Mouse (Mus musculus) limb, embryonic 12.5 days (tissue): Measurements from ENCODE around the gene Rps6kc1. TPM values are rescaled to one million over a fixed set of nuclear protein-coding genes. Genes with fewer than 3 reads are reported as not detected.

ENCODE experiments used
- ATAC-seq: fragments of 200-750 bp; cut with Nextera tagmentation; 2 replicates; pipeline ENCODE4 v1.8.0; 2017; ENCODE audit warnings: low read depth, moderate TSS enrichment; ENCODE audit not compliant: insufficient number of reproducible peaks, insufficient read depth, low FRiP score, low TSS enrichment
- H3K27ac ChIP-seq: fragments of 300-500 bp; sonication (generic); 2 replicates; pipeline ENCODE4 v1.5.1; 2016; ENCODE audit warnings: mild to moderate bottlenecking, moderate library complexity
- H3K27me3 ChIP-seq: fragments of 300-500 bp; sonication (generic); 2 replicates; pipeline ENCODE4 v1.6.1; 2016; ENCODE audit warnings: mild to moderate bottlenecking, moderate library complexity
- H3K36me3 ChIP-seq: fragments of 300-500 bp; sonication (generic); 2 replicates; pipeline ENCODE4 v1.6.1; 2016; ENCODE audit warnings: mild to moderate bottlenecking, moderate library complexity
- H3K4me1 ChIP-seq: fragments of 300-500 bp; sonication (generic); replicated peaks from 2 replicates; pipeline ENCODE4 v1.6.1; 2016
- H3K4me2 ChIP-seq: fragments of 300-500 bp; sonication (generic); 2 replicates; pipeline ENCODE4 v1.6.1; 2016; ENCODE audit warnings: mild to moderate bottlenecking, moderate library complexity
- H3K4me3 ChIP-seq: fragments of 300-500 bp; sonication (generic); replicated peaks from 2 replicates; pipeline ENCODE4 v1.5.1; 2016; ENCODE audit warnings: mild to moderate bottlenecking
- H3K9ac ChIP-seq: fragments of 300-500 bp; sonication (generic); replicated peaks from 2 replicates; pipeline ENCODE4 v1.6.1; 2016; ENCODE audit warnings: mild to moderate bottlenecking, moderate library complexity
- H3K9me3 ChIP-seq: fragments of 300-500 bp; sonication (generic); 2 replicates; pipeline ENCODE4 v1.6.1; 2016; ENCODE audit warnings: mild to moderate bottlenecking, moderate library complexity
- WGBS: fragments of 180-500 bp; shearing (Covaris S2); methylation state at CpG from one replicate; pipeline ENCODE4 v1.1.7; 2016; 5-methylcytosine and 5-hydroxymethylcytosine counted together
- polyA plus RNA-seq: library from polyadenylated mRNA; unstranded; fragments of >200 nt; fragmentation: Nextera tagmentation; extraction: Ambion mirVana; gene quantifications from 2 replicates; pipeline ENCODE4 v1.2.1, GENCODE M21; 2016

Gene Rps6kc1
- polyA plus RNA-seq, 1 experiment from 2014 or later, result 17.8 TPM

DNA sequence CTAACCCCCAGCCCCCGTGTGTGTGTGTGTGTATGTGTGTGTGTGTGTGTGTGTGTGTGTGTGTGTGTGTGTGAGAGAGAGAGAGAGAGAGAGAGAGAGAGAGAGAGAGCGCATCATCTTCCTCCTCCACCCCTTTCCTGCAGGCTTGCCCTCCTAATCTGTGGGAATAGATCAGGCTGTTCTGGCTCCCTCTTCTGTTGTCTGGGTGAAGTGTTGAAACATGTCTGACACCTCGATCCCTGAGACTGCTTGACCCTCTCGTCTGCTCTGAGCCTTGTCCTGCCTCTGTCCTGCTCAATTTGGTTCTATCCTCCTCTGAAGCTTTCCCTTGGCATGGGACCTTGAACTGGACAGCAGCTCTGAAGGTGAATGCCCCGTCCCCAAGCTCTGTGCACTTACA, 149.8 kb downstream of the Rps6kc1 start:
- no peak overlapping the region for H3K4me2 ChIP-seq
- no peak for ATAC-seq
- 36% methylated on average over 4 of the region's 5 CpGs for WGBS
- H3K9me3 ChIP-seq, result no peaks in the 10 kb centered on the region; the same call in 1 of the 2 replicates
- H3K4me3 ChIP-seq, result no peak overlapping the region
- H3K4me1 ChIP-seq, result no peaks in the 10 kb centered on the region
- no peak overlapping the region for H3K27ac ChIP-seq
- no peak overlapping the region for H3K9ac ChIP-seq
- no peaks in the 10 kb centered on the region for H3K27me3 ChIP-seq
- no peaks in the 10 kb centered on the region for H3K36me3 ChIP-seq

DNA sequence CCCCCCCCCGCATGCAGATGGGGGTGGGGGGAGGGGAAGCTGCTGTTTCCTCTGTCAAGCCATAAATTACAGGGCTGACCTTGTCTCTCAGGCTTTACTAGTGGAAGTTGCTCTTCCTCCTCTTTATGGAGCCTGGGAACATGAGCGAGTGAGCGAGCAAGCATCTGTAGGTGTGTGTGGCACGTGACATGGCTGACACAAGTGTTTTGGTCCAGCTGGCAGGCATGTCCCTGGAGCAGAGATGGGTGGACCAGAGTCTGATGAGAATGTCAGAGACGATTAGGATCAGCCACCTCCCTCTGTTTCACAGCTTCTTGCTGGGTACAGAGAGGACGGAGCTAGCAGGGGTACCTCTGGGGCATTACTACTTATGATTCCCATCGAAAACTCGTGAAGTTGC, 153.7 kb downstream of the Rps6kc1 start:
- no peaks in the 10 kb centered on the region for H3K4me1 ChIP-seq
- H3K4me2 ChIP-seq, result no peak overlapping the region
- H3K4me3 ChIP-seq, result no peak overlapping the region
- no peaks in the 10 kb centered on the region for H3K36me3 ChIP-seq
- no peaks in the 10 kb centered on the region for H3K9me3 ChIP-seq
- no peaks in the 10 kb centered on the region for H3K27me3 ChIP-seq
- 66% methylated on average over 8 of the region's 8 CpGs for WGBS
- no peak overlapping the region for H3K27ac ChIP-seq
- no peak for ATAC-seq
- H3K9ac ChIP-seq, result no peak overlapping the region

DNA sequence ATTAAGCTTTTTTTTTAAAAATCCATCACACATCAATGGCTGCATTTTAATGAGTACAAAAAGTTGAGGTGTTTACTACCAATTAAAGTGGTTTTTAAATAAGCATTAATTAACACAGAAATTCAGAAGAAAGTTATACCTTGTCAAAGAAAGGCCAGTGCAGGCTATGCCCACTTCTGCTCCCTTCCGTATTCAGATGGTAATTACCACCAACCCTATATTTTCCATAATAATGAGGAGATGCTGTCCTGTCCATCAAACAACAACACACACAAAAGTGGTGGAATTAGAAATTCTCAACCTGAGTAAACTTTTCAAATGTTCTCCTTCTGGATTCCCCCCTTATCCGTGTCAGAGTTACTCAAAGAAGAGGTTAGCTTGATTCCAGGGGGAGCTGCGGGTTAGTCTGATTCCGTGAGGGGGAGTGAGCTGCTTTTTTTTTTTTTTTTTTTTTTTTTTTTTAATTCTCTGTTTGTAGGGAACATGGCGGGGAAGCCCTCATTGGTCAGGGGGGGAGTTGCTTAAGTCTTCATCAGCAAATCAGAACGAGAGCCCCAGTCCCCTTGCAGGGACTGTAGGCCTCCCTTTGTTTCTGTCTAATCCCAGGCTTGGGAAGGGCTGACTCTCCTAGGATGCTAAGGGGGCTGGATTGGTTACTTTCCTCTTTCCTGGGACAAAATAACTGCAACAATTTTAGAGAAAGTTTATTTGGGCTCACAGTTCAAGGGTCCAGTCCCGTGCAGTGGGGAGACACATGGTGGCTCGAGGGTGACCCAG, 159.6 kb downstream of the Rps6kc1 start:
- no peaks in the 10 kb centered on the region for H3K4me1 ChIP-seq
- H3K4me2 ChIP-seq, result no peak overlapping the region
- no peaks in the 10 kb centered on the region for H3K9me3 ChIP-seq
- H3K9ac ChIP-seq, result no peak overlapping the region
- H3K36me3 ChIP-seq, result no peaks in the 10 kb centered on the region
- H3K27ac ChIP-seq, result no peak overlapping the region
- 66% methylated on average over 8 of the region's 8 CpGs for WGBS
- no peaks in the 10 kb centered on the region for H3K27me3 ChIP-seq
- no peak overlapping the region for H3K4me3 ChIP-seq
- no peak for ATAC-seq

DNA sequence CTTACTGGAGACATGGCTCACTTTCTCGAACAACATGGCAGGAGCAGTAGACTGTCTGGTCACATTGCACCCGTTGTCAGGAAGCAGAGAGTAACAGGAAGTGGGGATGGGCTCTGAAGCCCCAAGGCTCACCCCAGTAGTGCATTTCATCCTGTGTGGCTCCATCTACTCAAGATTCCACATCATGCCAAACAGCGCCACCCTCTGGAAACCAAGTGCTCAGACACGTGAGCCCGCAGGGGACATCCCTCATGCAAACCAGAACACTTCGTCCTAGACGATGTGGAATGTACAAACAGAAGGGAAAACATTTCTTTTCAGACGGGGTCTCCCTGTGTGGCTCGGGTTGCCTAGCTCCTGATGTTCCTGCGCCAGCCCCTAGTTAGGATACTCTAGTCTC, 162.6 kb downstream of the Rps6kc1 start:
- 87% methylated on average over 10 of the region's 10 CpGs for WGBS
- no peaks in the 10 kb centered on the region for H3K4me1 ChIP-seq
- no peaks in the 10 kb centered on the region for H3K9me3 ChIP-seq
- no peak overlapping the region for H3K4me2 ChIP-seq
- H3K9ac ChIP-seq, result no peak overlapping the region
- H3K27ac ChIP-seq, result no peak overlapping the region
- no peaks in the 10 kb centered on the region for H3K36me3 ChIP-seq
- no peak for ATAC-seq
- H3K27me3 ChIP-seq, result no peaks in the 10 kb centered on the region
- no peak overlapping the region for H3K4me3 ChIP-seq

DNA sequence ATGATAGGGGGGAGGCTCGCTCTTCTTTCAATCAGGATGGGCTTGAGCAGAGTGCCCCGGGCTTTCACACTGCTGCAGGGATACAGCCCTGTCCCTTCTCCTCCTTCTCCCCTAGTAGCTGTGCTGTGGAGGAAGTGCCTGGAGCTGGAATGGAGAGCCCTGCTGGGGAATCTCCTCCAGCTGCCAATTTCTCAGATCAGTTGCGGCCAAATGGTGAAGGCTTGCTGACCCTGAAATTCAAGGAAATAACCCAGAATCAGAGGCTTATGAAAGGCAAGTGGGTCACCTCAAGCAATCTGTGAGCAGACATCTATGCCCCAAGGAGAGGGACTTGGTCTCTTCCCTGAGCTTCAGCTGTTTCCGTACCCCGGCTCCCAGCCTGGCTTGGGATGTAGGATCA, 170.1 kb downstream of the Rps6kc1 start:
- Histone ChIP-seq H3K4me3 (no peak overlapping the region), H3K36me3 (no peaks in the 10 kb centered on the region), H3K27ac (no peak overlapping the region), H3K9ac (no peak overlapping the region), H3K4me2 (no peak overlapping the region), H3K4me1 (no peaks in the 10 kb centered on the region), H3K9me3 (no peaks in the 10 kb centered on the region), H3K27me3 (no peaks in the 10 kb centered on the region)
- WGBS, result 70% methylated on average over 5 of the region's 5 CpGs
- ATAC-seq, result no peak

DNA sequence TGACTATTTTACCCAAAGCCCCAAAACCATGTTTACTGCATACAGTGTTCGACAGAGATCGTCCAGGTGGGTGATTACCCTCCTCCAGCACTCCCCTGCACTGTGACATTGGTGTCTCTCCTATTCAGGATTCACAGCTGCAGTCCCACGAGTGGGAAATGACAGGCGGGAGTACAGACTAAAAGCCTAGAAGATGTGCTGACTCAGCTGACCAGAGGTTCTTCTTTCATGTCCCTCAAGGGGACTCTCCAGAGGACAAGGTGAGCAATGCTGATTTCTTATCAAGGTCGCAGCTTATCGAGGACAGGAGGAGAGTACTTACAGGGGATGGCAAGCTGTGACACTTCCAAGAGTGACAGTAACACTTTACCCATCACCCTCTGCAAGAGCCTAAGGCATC, 178.8 kb downstream of the Rps6kc1 start:
- Histone ChIP-seq H3K27ac (no peak overlapping the region), H3K4me1 (no peaks in the 10 kb centered on the region), H3K36me3 (no peaks in the 10 kb centered on the region), H3K27me3 (peaks cover 7% of the 10 kb centered on the region; the same call in 1 of the 2 replicates), H3K9me3 (0 out of 2 replicates have a peak, but pooled peaks cover 2% of the 10 kb centered on the region), H3K4me2 (no peak overlapping the region), H3K9ac (no peak overlapping the region), H3K4me3 (no peak overlapping the region)
- 79% methylated on average over 6 of the region's 6 CpGs for WGBS
- ATAC-seq, result no peak

DNA sequence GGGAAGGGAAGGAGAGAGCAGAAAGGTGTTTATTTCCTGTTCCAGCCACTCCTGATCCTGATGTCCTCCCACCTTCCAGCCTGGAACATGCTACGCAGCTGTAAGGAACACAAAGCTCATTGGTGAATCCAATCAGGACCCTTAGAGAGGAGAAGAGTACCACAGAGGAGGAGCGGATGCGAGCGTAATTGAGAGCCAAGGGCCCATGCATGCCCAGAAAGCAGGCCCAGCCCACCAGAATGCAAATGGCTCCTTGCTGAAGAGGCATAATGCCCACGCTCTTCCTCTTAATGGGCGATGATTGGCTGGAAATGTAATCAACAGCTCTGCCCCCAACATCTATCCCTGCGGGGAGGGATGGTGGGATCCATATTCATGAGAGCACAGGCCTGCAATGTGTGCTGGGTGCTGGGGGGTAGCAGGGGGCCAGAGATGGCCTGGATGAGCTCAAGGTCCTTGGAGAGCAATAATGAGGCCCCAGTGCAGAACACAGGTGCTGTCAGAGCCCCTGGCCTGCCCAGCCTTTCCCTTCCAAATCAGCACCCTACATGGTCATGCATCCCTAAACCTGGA, 182.0 kb downstream of the Rps6kc1 start:
- 0 out of 2 replicates have a peak, but pooled peaks cover 2% of the 10 kb centered on the region for H3K4me1 ChIP-seq
- ATAC-seq, result no peak
- 79% methylated on average over 7 of the region's 7 CpGs for whole genome bisulfite sequencing
- 0 out of 2 replicates have a peak, but pooled peaks cover 2% of the 10 kb centered on the region for H3K9me3 ChIP-seq
- H3K36me3 ChIP-seq, result no peaks in the 10 kb centered on the region
- H3K4me3 ChIP-seq, result no peak overlapping the region
- no peak overlapping the region for H3K27ac ChIP-seq
- H3K4me2 ChIP-seq, result no peak overlapping the region
- H3K27me3 ChIP-seq, result 0 out of 2 replicates have a peak, but pooled peaks cover 3% of the 10 kb centered on the region
- no peak overlapping the region for H3K9ac ChIP-seq

DNA sequence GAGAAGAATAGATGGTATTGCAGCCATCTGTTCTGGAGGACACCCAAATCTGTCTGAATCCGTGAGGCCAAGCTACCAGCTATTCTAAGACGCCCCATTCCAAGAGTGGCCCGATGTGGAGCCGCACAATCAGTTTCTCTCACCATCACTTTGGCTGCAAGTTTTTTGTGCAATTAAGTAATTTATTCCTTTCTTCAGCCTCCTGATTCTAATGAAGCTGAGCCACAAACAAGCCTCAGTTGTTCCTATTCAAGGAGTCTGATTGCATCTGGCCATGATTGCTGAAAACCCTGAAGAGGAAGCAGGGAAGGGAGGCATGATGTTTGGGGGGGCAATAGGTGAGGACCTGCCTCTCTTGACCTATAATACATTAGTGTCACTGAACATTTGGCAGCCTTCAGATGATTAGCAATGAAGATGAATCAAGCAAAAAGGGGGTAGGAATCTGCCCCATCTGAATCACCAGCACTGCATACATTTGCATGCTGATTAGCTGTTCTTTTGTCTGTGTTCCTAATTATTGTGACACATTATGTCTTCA, 183.4 kb downstream of the Rps6kc1 start:
- Histone ChIP-seq H3K27ac (no peak overlapping the region), H3K4me3 (no peak overlapping the region), H3K4me1 (0 out of 2 replicates have a peak, but pooled peaks cover 3% of the 10 kb centered on the region), H3K9ac (no peak overlapping the region), H3K4me2 (no peak overlapping the region), H3K36me3 (no peaks in the 10 kb centered on the region), H3K27me3 (0 out of 2 replicates have a peak, but pooled peaks cover 3% of the 10 kb centered on the region), H3K9me3 (0 out of 2 replicates have a peak, but pooled peaks cover 2% of the 10 kb centered on the region)
- ATAC-seq, result no peak
- 86% methylated on average over 4 of the region's 4 CpGs for whole genome bisulfite sequencing

DNA sequence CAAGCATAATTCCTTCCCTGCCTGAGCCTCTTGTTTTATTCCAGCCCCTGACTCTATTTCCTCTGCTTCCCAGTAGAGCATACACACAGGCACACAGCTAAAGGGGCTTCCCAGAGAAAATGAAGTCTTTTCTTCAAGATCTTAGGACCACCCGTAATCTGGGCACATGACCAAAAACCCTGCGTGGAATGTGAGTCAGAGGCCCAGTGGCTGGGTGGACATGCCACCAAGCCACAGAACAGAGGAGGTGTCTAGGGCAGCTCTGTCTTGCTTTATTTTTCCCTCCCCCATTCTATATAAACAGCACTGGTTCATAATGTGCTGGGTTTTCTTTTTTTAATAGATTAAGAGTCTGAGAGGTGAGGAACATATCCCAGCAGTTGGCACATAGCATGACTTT, 184.2 kb downstream of the Rps6kc1 start:
- Histone ChIP-seq H3K4me2 (no peak overlapping the region), H3K9me3 (0 out of 2 replicates have a peak, but pooled peaks cover 2% of the 10 kb centered on the region), H3K4me1 (0 out of 2 replicates have a peak, but pooled peaks cover 3% of the 10 kb centered on the region)

DNA sequence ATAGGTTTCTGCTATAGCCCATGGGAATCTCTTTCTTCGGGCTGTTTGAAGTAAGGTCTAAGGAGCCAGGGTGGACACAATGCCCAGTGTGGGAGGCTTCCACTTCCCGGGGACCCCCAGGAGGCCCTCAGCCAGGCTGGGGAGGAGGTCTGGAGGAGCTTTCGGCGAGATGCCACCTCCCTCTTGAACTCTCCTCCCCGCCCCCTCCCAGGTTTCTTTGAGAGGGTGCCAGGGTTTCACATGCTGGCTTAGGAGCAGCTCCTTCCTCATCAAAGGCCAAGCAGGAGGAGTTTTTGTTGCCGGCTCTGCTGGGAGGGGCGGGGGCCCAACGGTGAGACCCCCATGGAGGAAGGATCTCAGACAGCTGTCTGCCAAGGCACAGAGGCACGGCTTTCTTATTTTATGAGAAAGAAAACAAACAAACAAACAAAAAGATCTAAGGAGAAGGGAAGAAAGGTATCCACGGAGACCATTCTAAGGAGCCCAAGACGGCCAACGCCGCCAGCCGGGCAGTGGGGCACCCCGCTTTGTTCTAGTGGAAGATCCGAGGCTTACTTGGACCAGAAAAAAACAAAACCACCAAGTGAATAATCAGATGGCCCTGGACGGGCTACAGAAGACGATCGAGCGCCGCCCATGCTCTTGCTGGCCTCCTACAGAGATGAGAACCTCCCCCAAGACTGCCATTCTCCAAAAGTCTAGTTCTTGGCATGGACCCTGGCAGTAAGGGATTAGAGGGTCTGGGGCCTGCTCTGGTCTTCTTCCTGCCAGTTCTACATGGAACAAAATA, 186.8 kb downstream of the Rps6kc1 start:
- Histone ChIP-seq H3K4me1 (0 out of 2 replicates have a peak, but pooled peaks cover 3% of the 10 kb centered on the region), H3K27me3 (0 out of 2 replicates have a peak, but pooled peaks cover 1% of the 10 kb centered on the region), H3K9ac (no peak overlapping the region), H3K27ac (no peak overlapping the region), H3K4me2 (no peak overlapping the region), H3K4me3 (no peak overlapping the region), H3K36me3 (no peaks in the 10 kb centered on the region), H3K9me3 (no peaks in the 10 kb centered on the region)
- 49% methylated on average over 21 of the region's 21 CpGs for WGBS
- ATAC-seq, result no peak

More for the DNA sequence above, 184.2 kb downstream of the Rps6kc1 start:
- H3K27me3 ChIP-seq, result 0 out of 2 replicates have a peak, but pooled peaks cover 3% of the 10 kb centered on the region
- 75% methylated on average over 2 of the region's 2 CpGs for WGBS
- no peak for ATAC-seq
- no peak overlapping the region for H3K4me3 ChIP-seq
- no peak overlapping the region for H3K27ac ChIP-seq
- H3K9ac ChIP-seq, result no peak overlapping the region
- no peaks in the 10 kb centered on the region for H3K36me3 ChIP-seq
